Mouse (Mus musculus) MEL-GATA-1-ER (cell line): ENCODE results near the gene Serp1.
"Not testable (repeated sequence)": the region's sequence is repeated elsewhere in the genome, so short reads cannot be mapped to it uniquely, and the experiment has no call there.

ENCODE experiments used
- DNase-seq: peaks from one replicate; pipeline ENCODE4 v3.0.0-alpha.2; 2012; ENCODE audit warnings: low read depth; ENCODE audit errors: extremely low read depth

The Serp1 gene

DNA sequence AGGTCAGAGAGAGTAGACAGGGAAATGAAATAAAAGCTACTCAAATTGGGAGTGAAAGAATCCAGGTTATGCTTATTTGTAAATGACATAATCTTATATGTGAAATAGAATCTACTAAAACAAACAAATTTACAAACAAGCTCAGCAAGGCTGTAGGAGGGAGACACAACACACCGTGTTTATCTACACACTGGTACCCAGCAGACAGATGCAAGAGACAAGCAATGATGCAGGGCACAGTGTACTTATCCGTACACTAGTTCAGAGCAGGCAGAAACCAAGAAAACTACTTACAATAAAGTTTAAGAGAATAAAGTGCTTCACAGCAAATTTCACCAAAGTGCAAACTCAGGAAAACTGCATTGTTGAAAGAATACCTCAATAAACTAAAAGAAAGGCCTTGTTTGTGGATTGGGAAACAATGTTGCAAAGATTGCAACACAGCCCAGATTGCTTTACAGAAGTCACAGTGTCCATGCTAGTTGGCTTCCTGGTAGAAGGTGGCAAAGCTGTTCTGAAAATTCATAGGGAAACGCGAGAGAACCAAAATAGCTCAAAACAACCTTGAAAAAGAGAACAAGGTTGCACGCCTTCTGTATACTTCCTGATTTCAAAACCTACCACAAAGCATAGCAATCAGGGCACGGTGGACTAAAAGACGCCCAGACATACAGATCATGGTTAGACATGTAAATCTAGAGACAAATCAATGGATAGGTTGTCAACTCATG lies 17.5 kb downstream of the Serp1 start:
- DNase-seq, result no peak

DNA sequence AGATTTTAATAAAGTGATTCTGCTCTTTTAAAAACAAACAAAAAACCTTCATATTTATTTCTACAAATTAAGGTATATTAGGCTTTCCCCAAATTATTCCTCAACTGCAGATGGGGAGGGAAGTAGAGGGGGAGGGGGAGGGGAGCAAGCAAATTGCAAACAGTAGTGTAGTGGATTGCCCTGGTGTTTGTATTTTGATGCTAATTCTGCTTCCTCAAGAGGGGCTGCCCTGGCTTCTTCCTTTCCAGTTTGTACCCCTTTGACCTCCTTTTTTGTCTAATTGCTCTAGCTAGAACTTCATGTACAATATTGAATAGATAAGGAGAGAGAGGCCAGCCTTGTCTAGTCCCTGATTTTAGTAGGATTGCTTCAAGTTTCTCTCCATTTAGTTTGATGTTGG lies 21.0 kb downstream of the Serp1 start:
- DNase-seq, result no peak

DNA sequence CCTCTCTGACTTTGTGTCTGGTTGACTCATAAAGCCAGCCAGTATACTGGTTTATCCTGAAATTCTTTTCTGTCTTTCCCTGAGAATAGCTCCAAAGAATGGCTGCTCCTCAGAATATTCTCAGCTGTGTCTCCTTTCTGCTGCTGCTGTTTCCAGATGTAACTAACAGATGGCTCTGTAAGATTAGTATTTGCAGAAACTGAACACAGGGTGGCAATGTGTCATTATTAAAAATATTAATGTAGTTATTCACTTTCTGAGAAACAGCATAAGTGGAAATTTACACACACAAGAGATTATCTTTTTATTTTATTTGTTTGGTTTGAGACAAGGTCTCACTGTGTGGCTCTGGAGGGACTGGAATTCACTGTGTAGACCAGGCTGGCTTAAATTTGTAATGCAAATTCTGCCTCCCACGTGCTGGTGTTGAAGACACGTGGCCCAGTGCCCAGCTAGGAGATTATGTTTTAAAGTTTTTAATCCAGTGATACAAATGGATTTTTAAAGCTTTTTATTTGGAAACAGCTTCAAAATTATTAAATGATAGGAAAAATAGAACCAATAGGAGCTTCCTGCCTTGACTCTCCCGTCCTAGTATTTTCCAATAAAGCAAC lies 21.9 kb downstream of the Serp1 start:
- no peak for DNase-seq

DNA sequence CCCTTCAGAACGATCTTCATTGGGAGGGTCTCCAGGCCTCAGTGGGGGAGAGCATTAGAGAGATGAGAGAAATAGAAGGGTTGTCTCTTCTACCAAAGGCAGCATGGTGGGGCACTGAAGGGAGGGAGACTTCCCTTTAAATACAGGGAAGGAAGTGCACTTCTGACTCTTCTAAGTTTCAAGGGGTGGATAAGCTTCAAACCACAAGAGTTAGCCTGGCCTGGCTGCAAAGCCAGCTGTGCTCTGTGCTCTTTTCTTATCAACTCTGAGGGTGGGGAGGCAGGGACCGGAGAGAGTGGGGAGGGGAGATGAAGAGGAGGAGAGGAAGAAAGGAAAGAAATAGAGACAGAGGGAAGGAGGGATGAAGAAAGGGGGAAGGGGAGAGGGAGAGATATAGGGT lies 23.7 kb downstream of the Serp1 start:
- DNase-seq, result peak; percentile 85

DNA sequence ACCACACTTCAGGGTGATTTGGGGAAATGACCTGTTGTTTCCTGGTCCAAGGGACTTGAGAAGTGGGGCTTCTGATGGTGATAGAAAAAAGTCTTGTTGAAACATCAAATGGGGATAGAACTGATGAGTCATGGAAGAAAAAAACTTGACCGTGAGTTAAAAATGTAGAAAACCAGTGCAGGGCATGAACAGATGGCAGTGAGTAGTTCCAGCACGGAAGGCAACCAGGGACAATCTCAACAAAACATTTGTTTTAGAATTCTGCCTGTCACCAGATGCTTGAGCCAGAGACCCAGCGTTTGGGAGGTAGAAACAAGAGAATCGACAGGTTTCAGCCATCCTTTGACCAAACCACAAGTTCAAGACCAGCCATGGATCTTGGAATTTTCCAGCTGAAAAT lies 32.1 kb downstream of the Serp1 start:
- no peak for DNase-seq

DNA sequence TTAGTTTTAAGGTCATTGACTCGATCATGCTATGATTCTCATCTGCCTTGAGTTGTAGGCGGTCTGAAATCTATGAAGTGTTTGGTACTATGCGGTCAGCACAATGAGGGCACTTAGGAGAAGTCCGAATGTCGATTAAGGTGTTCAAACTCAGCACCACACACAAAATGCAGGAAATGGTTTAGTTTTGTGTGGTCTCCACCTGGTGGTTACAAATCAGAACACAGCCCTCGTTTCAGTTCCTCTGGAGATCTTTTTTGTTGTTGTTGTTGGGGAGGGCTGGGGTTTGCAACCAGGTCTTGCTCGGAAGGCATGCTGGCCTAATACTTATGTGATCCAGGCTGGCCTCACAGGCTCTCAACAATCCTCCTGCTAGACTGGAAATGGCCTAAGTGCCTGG lies 34.9 kb downstream of the Serp1 start:
- DNase-seq, result no peak

DNA sequence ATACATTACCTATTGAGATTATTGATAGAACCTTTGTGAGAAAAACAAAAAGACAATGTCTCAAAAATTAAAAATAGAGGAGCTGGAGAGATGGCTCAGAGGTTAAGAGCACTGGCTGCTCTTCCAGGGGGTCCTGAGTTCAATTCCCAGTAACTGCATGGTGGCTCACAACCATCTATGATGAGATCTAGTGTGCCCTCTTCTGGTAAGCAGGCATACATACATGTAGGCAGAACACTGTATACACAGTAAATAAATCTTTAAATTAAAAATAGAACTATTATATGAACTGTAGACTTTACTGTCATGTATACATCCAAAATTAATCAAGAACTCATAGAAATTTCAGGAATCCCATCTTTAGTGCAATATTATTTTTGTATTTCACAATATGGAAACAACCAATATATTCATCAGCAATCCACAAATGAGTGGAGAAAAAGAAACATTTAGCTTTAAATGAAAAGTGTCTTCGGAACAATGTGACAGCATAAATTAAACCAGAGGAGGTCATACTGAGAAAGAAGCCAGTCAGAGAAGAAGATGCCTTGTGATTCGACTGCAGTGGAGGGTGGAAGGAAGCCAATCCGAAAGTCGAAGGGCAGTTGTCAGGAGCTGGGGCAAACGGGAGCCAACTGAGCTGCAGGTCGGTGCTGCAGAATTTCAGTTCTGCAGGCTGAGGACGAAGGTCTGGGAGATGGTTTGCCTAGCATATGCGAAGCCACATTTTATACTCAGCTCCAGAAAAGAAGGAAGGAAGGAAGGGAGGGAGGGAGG lies 37.5 kb downstream of the Serp1 start:
- no peak for DNase-seq

DNA sequence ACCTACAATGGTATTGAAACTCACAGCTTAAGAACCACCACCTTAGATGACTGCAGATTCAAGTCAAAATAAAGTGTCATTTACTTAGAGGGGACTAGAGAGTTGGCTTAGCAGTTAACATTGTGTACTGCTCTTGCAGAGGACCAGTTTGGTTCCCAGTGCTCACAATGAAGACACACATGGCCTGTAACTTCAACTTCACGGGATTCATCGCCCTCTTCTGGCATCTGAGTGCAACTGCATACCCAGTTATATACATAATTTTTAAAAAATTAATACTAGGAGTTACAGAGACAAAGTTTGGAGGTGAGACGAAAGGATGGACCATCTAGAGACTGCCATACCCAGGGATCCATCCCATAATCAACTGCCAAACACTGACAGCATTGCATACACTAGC lies 38.6 kb downstream of the Serp1 start:
- DNase-seq, result no peak

DNA sequence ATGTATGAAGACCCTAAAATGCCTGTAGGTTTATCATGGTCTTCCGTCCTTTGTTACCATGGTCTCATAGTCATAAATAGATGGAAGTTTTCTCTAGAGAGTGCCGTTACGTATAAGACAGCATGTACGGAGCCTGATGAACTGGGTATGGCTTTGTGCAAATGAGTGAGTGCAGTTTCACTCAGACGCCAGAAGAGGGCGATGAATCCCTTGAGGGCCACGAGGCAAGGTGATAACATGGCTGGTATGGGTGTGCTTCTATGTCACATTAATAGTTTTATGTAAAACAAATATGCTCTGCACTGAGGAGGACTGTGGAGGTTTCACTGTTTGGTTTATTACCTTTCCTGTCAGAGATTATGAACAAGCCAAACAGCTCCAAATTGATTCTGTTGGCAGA lies 39.8 kb downstream of the Serp1 start:
- no peak for DNase-seq

DNA sequence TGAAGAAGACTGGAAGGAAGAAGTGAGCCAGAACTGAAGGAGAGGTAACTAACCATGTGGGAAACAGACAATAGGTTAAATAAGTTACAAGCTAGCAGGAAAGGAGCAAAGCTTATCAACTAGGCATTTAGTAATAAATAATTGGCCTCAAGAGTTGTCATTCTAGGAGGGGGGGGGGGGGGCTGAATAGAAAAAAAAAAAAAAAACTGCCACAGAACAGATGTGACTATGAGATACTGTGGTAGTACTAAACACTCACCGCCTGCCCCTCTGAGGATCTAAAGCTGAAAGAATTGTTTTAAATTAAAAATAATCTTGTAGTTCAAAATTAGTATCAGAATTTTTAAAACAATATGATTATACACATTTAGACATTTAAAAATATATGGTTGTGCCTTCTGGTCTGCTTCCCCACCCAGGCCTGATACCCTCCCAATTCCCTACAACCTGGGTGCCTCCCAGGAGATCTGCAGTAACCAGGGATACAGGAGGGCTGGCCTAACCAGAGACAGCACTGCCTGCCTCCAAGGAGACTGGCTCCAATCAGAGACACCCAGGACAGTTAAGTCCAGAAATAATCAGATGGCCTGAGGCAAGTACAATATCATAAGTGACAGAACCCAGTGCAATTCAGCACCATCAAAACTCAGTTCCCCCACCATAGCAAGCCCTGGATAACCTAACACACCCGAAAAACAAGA lies 46.8 kb downstream of the Serp1 start:
- DNase-seq, result no peak

DNA sequence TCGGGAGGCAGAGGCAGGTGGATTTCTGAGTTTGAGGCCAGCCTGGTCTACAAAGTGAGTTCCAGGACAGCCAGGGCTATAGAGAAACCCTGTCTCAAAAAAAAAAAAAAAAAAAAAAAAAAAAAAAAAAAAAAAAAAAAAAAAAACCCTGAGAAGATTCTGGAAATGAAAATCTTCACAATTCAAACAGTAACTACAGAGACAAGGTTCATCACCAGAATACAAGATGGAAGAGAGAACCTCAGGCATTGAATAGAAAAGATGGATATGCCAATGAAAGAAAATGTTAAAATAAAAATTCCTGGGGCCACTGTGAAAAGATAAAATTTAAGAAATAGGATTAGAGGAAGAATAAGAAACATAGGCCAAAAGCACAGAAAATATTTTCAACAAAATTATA lies 50.4 kb downstream of the Serp1 start:
- not testable (repeated sequence) for DNase-seq
